Mouse (Mus musculus) liver, adult 2 months (tissue): Measurements from ENCODE around the gene Tmem82.

Experiments used
- CTCF ChIP-seq: fragments of 200-500 bp; IDR thresholded peaks from 2 replicates; pipeline ENCODE4 v1.5.1; 2011; ENCODE audit warnings: low read depth, low read length, control low read depth
- POLR2A ChIP-seq: fragments of 200-500 bp; IDR thresholded peaks from 2 replicates; pipeline ENCODE4 v1.6.1; 2011; ENCODE audit warnings: low read length, control low read depth; ENCODE audit not compliant: insufficient read depth; ENCODE audit errors: extremely low read depth

DNA sequence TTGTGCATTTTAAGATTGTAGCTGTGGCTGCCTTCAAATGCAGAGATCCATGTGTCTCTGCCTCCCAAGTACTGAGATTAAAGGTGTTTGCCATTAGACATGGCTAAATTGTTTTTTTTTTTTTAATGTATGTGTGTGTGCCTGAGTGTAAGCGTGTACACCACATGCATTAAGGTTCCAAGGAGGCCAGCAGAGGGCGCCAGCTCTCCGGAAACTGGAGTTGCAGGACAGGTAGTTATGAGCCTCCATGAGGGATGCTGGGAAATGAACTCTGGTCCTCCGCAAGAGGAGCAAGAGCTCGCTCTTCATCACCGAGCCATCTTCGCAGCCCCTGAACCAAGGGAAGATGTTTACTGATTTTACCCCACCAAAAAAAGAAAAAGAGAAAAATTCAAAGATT is 41.6 kb downstream of the Tmem82 start:
- TF ChIP-seq CTCF (peak; percentile 33), POLR2A (no peak)
